Mouse (Mus musculus) CD8-positive naive resting alpha-beta T cell, adult 2 months (primary cell): Measurements from ENCODE around the gene Ticam1.

Experiments
- DNase-seq, 2 experiments: peaks; one replicate each; pipeline ENCODE4 v3.0.0; 2022; ENCODE audit warnings: low read depth in 2 of 2, low spot score in 2 of 2

The Ticam1 gene

DNA sequence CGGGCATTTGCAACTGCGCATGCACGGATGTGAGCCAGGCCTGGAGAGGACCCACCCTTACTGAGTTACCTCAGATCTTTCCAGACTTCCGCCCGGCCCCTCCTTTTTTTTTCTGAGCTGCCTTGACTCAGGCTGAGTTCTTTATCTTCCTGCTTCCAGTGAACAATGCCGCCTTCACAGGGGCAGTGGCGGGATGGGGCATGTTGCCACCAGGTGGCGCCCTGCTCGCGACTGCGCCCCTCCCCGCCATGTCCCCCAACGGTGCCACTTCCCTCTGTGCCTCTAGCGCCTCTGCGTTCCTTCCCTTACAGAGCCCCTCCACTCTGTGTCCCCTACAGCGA is 14.6 kb upstream of the Ticam1 start:
- peak; percentile 89 to 90 for DNase-seq

DNA sequence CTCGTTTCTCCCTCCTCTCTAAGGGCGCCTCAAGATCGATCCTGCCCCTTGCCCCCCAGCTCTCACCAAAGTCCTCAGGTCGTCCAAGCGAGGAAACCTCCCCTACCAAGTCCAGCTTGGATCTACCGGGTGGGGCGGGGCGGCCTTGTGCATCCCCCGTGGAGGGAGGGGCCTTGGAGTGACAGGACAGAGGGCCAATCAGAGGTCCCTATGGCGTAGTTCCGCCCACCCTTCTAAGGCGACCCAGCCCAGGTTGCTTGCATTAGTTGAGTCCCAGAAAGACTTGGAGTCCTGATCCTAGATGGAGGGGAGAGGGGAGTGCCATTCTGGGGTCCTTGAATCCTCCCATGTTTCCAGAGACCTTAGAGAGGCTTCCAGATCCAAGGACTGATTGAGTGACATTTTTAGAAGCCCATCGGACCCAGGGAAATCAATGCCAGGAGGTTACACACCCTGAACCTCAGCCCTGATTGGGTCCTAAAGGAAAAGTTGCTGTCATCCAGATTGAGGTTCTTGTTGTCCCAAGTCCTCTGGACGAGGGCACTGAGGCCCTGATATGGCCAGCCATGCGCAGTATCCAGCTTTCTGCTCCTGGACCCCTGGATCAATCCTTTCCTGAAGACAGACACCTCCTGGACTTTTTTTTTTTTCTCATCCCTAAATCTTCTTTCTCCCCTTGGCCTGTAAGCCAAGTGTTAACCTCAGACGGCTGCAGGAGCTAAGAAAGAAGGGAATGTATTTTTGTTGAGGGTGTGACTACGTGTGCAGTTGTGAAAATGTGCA is 14.0 kb upstream of the Ticam1 start:
- DNase-seq = peak; percentile 74 to 82

DNA sequence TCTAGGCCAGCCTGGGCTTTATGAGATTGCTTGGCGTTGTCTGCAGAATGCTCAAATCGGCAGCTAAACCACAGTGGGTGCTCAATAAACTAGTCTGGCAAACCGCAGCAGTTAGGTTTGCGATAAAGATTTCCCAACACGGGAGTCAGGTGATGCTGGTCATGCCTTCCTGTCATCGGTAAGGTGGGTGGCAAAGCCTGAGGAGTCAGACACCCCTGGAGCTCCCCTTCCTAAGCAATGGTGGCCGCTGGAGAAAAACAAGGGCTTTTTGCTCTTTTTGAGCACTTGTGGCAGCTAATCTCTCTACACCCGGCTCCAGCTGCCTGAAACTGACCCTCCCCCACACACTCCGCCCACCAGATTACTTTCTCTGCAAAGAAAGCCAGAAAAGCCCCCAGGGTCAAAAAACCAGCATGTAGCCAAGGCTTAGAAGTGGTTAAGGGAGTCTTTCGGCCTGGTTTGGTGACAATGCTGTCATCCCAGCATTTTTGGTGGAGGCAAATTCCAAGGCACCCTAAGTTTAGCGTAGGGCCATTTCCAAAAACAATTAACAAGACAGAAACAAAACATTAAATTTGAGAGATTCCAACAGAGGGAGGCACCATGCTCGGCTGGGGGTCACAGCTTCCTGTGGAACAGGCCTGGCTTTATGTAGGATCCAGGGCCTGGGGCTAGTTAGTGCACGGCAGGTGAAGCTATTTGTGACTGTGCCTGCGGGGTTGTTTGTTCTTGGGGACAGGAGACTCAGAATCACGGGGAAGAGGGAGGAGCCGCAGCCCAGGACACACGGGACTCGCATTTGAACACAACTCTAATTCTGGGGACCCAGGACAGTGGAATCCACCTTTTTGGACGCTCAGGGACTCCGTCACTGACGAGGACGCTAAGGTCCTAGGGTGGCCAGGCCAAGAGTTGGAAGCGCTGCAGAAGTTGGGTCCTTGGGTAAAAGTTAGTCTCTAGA is 13.1 kb upstream of the Ticam1 start:
- peak; percentile 47 to 62 for DNase-seq

DNA sequence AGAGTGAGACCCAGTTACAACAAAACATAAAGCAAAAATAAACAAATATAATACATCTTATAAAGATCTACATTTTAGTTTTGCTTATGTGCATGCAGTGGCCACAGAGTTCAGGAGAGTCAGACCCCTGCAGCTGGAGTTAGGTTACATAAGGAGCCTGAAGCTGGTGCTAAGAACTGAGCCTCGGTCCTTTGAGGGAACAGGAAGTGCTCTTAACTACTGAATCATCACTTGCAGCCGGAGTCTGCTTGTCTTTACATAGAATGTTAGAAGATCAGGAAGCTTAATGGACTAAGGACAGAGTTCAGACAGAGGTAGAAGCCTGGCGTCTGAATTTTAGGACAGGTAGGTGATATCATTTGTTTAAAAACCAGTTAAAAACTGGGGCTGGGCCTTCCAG is 12.3 kb upstream of the Ticam1 start:
- no peak for DNase-seq

DNA sequence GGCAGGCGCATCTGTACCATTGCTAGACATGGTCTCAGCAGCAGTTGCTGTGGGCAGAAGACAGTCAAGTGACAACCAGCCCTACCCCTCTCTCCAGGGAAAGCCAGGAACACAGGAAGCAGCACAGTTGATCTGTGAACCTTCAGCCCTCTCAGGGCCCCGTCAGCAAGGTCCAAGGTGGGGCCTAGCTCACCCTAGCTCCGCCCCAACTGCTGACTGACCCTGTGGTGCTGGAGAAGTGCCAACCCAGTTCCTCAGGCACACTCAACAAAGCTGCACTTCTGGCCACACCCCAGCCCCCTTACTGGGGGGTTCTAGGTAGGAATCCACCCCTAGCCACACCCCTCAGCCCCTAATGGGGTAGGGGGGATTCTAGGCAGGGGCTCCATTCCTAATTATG is 11.2 kb upstream of the Ticam1 start:
- DNase-seq = no peak

DNA sequence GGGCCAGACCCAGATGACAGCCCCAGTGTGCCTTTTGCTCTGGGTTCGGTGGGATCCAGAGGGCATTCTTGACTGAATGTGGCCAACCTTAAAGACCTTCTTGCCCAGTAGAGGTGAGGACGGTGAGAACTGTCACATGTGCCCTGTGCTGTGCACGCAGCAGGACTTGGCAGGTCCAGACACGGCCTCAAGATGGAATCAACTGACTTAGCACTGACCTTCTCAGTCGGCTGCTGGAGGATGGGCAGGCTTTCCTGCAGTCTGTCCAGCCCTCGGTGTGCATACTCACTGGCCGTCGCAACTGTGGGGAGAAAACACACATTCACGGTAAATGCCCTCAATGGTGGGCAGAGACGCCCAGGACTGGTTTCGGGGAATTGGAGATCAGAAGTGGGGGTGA is 9.4 kb upstream of the Ticam1 start:
- DNase-seq = no peak

DNA sequence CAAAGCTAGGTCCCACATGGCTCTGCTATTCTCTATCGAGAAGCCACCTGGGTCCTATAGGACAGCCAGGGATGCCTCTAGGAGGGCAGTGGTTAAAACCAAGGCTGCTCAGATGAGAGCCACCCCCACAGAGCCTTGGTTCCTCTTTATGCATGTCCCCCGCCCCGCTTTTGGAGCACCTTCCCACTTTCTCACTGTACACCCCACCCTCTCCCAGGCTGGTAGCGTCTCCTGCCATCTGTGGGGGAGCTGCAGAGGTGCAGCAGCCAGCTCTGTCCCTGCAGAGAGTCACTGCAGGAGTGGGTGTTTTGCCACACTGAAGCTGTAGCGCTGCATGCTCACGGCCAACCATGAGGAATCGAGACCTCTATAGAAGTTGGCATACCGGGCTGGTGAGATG is 6.7 kb upstream of the Ticam1 start:
- no peak for DNase-seq

DNA sequence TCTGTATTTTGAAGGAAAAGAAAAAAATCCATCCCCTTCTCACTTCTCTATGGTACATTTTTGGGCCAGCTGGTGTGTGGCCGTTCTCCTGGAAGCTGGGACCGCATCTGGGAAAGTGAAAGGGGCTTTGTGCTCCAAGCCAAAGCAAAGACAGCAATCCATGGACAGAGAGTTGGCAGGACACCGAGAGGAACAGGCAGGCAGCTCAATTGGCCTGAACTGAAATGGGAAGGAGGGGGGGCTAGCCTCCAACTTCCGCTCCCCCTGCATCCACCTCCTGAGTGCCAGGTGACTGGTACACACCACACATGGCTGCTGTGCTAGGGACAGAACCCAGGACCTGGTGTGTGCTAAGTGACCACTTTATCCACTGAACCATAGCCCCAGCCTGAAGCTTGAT is 6.2 kb upstream of the Ticam1 start:
- no peak for DNase-seq

DNA sequence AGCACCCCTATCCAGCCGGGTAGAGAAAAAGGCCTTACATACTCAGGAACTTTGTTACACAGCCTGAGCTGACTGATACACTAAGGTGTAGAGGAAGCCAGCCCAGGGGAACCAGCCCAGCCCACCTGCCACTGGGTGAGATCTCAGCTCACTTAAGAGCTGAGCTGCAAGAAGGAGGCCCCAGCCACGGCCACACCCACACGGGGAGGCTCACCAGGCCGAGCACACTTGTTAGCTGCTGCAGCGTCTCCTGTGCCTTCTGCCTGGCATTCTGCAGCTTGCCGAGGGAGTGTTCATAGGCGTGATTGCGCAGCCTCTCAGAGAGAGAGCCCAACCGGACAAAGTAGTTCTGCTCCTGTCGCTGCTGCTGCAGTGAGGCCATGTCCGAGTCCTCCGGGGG is 4.6 kb upstream of the Ticam1 start:
- no peak for DNase-seq

DNA sequence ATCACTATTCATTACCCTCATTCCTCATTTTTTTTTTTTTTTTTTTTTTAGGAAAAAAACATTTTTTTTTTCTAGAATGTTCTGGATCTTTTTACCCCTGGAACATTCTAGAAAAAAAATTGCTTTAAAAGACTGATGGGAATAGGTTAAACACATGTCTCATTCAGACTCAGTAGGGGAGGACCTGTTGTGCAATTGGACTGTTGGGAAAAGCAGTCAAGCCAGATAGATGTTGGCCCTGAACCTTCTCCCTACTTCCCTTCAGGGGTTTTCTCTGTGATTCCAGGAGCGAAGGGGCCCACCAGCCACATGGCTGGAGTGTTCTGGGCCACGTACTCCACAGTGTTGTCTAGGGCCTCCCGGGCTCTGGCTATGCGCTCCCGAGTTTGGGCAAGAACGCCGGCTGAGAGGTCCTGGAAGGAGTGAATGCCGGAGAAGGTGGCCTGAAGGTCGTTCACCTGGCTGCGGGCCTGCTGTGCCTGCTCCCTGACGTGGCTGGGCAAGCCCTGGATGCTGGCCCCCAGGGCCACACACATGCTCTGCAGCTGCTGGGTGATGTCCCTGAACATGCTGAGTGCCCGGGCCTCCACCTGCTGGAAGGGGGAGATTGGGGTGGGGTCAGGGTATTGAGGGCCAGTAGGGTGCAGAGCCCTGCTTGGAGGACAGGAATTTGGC is 3.0 kb upstream of the Ticam1 start:
- DNase-seq = no peak

DNA sequence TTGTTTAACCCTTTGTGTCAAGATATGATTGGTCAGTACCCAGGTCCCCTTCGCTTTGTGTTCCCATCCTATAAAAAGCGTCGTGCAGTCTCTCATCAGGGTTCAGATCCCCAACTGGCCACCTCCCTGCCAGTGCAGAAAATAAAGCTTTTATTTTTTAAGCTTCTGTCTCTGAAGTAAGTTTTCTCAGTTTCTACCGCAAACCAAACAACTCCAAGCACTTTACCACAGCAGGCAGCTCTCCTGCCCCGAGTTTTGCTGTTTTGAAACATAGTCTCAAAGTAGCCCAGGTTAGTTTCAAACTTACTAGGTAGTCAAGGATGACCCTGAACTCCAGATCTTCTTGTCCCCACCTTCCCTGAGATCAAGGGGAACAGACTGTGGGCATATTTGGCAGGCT is 1.8 kb upstream of the Ticam1 start:
- DNase-seq = no peak

DNA sequence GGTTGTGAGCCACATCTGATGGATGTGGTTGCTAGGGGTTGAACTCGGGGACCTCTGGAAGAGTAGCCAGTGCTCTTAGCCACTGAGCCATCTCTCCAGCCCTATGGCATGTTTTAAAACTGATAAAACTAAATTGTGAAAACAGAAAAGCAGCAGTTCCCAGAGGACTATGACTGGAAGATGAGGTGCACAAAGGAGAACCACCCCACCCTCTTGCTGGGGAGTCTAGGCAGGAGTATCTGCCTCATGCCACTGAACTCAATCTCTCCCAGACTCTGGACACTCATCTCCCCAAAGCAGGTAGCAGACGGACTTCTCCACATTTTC is 944 bp upstream of the Ticam1 start:
- no peak for DNase-seq

DNA sequence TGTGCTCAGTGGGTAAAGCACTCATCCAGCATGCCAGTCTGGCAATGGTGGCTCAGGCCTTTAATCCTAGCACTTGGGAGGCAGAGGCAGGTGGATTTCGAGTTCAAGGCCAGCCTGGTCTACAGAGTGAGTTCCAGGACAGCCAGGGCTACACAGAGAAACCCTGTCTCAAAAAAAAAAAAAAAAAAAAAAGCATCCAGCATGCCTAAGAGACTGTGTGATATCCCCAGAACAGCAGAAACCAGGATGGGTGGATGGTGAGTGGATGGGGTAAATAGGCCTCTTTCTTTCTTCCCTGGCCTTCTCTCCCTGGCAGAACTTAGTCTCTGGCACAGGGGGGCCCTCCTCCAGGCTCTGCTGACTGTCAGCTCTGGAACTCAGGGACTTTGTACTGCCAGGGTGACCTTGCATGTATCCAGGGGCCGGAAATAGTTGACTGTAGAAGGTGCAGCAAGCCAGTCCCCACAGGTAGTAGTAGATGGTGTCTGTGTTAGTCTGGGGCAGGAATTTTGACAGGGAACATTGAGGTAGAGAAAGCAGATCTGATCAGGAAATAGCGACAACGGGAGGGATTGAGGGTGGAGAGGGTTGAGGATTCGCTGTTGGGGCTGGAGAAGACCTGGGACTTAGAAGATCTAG is 625 bp downstream of the Ticam1 start:
- DNase-seq = no peak

DNA sequence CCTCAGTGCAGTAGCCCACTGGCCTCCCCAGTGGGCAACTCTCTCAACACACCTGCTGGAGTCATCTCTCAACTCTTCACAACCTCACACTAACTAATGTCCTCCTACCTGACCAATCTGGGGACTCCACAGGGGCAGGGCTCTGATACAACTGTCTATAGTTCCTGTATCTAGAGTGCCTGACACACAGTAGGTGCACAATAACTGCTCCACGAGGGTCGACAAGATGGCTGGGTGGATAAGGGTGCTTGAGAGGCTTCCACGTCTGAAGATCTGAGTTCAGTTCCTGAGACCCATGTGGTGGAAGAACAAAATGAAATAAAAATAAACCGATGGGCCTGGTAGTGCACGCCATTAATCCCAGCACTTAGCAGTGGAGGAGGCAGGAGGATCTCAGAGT is 2.6 kb downstream of the Ticam1 start:
- DNase-seq = no peak

DNA sequence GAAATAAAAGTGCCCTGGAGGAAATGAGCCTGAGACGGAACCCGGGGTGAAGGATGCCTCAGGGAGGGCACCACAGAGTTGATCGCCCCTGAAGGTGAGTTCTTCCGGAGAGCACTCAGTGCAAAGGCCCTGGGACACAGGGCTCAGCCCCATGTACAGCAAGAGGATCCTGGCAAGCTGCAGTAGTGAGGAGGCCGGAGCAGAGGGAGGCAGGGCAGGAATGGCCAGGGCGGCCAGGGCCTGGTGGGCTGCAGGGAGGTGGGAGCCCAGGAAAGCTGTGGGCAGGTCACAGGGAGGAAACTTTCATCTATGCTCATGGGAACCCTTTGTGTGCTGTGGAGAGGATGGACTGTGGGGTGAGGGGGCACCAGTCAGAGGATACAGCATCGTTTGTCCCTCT is 3.1 kb downstream of the Ticam1 start:
- DNase-seq = no peak

DNA sequence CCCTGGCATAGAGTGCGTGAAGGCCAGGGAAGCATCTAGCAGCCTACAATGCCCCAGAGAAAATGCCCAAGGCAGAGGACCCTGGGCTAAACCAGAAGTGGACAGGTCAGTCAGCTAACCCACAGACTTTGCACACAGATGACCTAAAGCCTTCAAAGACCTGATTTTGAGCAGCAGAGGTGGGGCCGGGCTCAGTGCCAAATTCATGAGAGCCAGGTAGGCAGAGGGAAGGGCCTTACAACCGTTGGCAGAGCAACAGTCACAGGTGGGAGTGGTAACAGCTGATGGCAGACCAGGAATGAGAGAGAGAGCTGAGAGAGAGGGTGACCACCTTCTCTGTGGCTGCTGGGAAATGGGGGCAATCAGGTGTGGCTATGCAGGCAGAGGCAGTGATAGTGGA is 3.9 kb downstream of the Ticam1 start:
- DNase-seq = no peak

DNA sequence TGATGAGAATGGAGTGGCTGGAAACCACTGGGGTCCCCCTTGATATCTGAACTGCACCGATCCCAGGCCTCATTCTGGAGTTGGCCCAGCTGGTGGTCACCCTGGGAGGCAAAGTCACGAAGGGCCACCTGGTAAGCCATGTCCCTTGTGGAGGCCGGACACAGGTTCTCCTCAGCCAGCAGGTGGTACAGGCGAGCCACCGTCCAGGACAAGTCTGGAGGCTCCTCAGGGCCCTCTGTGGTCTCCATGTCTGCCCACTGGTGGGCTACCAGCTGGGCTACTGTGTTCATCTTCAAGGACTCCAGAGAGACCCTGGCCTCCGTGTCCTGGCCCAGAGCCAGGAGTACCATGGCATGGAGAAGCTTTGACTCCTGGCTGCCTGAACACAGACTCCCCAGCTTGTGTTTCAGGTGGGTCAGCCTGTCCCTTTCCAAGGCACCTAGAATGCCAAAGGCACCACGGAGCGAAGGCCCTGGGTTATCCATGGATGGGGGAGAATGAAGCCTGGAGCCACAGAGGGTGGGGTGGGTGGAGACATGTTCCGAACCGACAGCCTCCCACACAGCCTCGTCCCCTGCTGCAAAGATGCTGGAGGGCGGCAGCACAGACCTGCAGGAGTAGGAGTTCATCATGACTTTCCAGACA is 4.9 kb downstream of the Ticam1 start:
- no peak for DNase-seq

DNA sequence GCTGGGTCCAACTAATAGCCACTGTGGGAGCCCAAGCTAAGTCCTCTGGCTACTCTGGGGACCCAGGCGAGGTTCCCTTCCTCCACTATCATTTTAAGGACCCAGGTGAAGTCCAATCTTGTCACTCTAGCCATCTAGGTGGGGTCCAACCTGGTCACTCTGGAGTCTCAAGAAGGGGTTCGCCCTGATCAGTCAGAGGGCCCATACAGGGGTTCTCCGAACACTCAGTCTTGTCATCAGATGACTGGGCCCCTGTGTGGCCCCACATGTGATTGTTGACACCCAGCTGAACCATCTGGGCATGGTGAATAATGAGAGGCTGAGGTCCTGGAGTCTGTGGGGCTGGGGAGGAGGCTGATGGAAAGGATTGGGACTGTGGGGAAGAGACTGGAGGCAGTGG is 6.8 kb downstream of the Ticam1 start:
- DNase-seq = no peak

DNA sequence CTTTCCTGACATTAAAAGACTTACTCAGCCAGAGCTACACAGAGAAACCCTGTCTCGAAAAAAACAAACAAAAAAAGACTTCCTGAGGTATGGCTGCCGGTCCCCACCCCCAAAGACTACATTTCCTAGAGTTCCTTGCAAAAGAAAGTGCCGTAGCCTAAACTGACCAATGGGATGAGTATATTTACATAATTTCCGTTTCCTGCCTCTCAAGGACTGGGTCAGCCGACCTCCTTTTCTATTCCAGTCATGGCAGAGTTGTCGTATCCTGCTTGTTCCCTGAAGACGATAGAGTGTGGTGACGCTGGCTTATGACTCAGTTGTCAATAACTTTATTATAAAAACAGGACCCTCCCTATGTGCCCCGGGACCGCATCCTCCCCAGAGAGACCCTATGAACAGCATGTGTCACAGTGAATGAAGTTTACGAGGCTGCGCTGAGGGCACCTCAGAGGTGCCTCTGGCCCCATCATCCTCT is 7.4 kb downstream of the Ticam1 start:
- DNase-seq = peak; percentile 52 to 62

DNA sequence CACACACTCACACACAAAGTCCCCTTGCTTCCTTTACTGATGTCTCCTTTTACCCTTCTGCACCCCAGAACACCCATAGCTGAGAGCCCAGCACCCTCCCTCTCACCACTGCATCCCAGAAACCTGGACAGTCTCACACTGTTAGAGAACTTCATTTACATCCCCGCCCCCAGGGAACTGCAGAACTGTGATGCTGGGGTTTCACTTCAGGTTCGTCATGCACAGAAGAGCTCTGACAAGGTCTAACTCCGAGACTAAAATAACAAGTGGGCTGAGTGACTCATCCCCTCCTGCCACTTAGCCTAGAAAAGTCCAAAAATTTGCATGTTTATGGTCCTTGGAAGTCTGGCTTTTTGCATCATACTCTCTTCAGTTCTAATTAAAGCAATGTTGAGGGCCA is 10.3 kb downstream of the Ticam1 start:
- DNase-seq = no peak

DNA sequence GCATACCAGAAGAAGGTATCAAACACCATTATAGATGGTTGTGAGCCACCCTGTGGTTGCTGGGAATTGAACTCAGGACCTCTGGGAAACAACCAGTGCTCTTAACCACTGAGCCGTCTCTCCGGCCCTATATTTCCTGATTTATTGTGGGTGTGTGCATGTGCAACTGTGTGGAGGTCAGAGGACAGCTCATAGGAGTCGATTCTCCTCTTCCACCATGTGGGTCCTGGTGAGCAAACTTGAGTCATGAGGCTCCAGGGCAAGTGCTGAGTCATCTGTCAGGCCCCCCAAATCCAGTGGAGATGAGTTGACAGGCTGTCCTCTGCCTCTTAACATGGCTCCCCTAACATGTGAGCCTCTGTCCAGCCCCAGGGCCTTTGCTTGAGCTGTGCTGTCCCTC is 10.7 kb downstream of the Ticam1 start:
- DNase-seq = no peak
